Mouse (Mus musculus) macrophage (primary cell): ENCODE data around the gene Tnfrsf21. TPM values are rescaled to one million over a fixed set of nuclear protein-coding genes. Genes with fewer than 3 reads are reported as not detected.

ENCODE experiments used
- H3K27ac ChIP-seq: fragments of 350-480 bp; formaldehyde crosslinking; 2 replicates; pipeline ENCODE4 v1.9.0; 2021
- H3K36me3 ChIP-seq: fragments of 350-480 bp; formaldehyde crosslinking; 2 replicates; pipeline ENCODE4 v1.9.0; 2021; ENCODE audit errors: inconsistent target
- H3K4me3 ChIP-seq: fragments of 350-480 bp; formaldehyde crosslinking; 2 replicates; pipeline ENCODE4 v1.9.0; 2021; ENCODE audit errors: inconsistent target
- H3K79me2 ChIP-seq: fragments of 350-480 bp; formaldehyde crosslinking; 2 replicates; pipeline ENCODE4 v1.9.0; 2021; ENCODE audit errors: inconsistent target
- WGBS: methylation state at CpG from one replicate; pipeline ENCODE4 v1.1.7; 2026; ENCODE audit warnings: inconsistent platforms; ENCODE audit not compliant: missing documents; 5-methylcytosine and 5-hydroxymethylcytosine counted together
- polyA plus RNA-seq: library from polyadenylated mRNA; stranded (reverse); fragments of 250-400 nt; gene quantifications from 3 replicates; pipeline ENCODE4 v1.2.4, GENCODE M21; 2018; ENCODE audit warnings: inconsistent platforms

Tnfrsf21 gene
- polyA plus RNA-seq, 1 experiment from 2014 or later, result 43.2 TPM

- peak overlapping the region; percentile 64 for H3K27ac ChIP-seq
- H3K79me2 ChIP-seq, result no peaks in the 10 kb centered on the region
- H3K4me3 ChIP-seq, result no peak overlapping the region
- WGBS, result 12% methylated on average over 7 of the region's 7 CpGs
- no peaks in the 10 kb centered on the region for H3K36me3 ChIP-seq
Observed at GRCm38 (mm10) chr17:43138356-43138755, 122.0 kb downstream of the Tnfrsf21 start.

Other genes starting within 250 kb of the Tnfrsf21 start
- 25.5 to 31.0 TPM (median 28.7 TPM) in 3 replicates for gene Cd2ap, start 139.9 kb upstream of the Tnfrsf21 start, polyA plus RNA-seq